Mouse (Mus musculus) CD4-positive, CD25-positive, alpha-beta regulatory T cell, adult 4 months (primary cell): Measurements from ENCODE around the gene Fam186b. TPM values are rescaled to one million over a fixed set of nuclear protein-coding genes. Genes with fewer than 3 reads are reported as not detected.

Source experiments
- ATAC-seq: one replicate; pipeline ENCODE4 v1.8.0; 2017
- polyA plus RNA-seq, 2 experiments: library from polyadenylated mRNA; unstranded; fragments of 100-300 nt; shearing (Covaris generic); gene quantifications; one replicate each; pipeline ENCODE4 v1.2.1; 2017

Gene Fam186b
- polyA plus RNA-seq, 2 experiments from 2014 or later, result 0.16 to 0.18 TPM

- ATAC-seq, result no peak
These were observed 72.7 kb downstream of the Fam186b start for GRCm38 (mm10) chr15:99222794-99223584.

- ATAC-seq, result no peak
These were observed 74.3 kb downstream of the Fam186b start for GRCm38 (mm10) chr15:99221315-99221952.

Other genes with a start within 250 kb of the Fam186b start
- not detected for gene Prph, start 240.7 kb downstream of the Fam186b start, polyA plus RNA-seq
- 1 to 10 TPM in 1 of 2 experiments, under 1 TPM in 1; 0.59 to 1.3 TPM for gene Troap, start 221.3 kb downstream of the Fam186b start, polyA plus RNA-seq
- not detected for gene C1ql4, start 208.1 kb downstream of the Fam186b start, polyA plus RNA-seq
- not detected for gene Dnajc22, start 202.7 kb downstream of the Fam186b start, polyA plus RNA-seq
- gene Spats2, start 170.0 kb downstream of the Fam186b start, polyA plus RNA-seq, result under 1 TPM in 1 of 2 experiments, not detected in 1; 0.62 TPM
- gene Kcnh3, start 71.0 kb downstream of the Fam186b start, polyA plus RNA-seq, result 1 to 10 TPM in 1 of 2 experiments, under 1 TPM in 1; 0.22 to 1.3 TPM
- gene Mcrs1, start 43.9 kb downstream of the Fam186b start, polyA plus RNA-seq, result 10 to 100 TPM; 51.4 to 62.3 TPM
- gene Prpf40b, start 801 bp downstream of the Fam186b start, polyA plus RNA-seq, result 10 to 100 TPM in 1 of 2 experiments, 1 to 10 TPM in 1; 9.7 to 17.7 TPM
- gene Fmnl3, start 74.6 kb upstream of the Fam186b start, polyA plus RNA-seq, result 10 to 100 TPM in 1 of 2 experiments, 1 to 10 TPM in 1; 7.7 to 16.0 TPM
- gene Tmbim6, start 97.0 kb upstream of the Fam186b start, polyA plus RNA-seq, result 1,000 to 10,000 TPM; 1,029 to 1,509 TPM
- gene Nckap5l, start 161.9 kb upstream of the Fam186b start, polyA plus RNA-seq, result 1 to 10 TPM; 1.2 to 2.3 TPM
- gene Bcdin3d, start 178.8 kb upstream of the Fam186b start, polyA plus RNA-seq, result 10 to 100 TPM; 27.9 to 41.0 TPM
- gene Faim2, start 232.3 kb upstream of the Fam186b start, polyA plus RNA-seq, result under 1 TPM in 1 of 2 experiments, not detected in 1; 0.03 TPM